Mouse (Mus musculus): ENCODE measurements around the gene Dppa4.

Dppa4 gene

DNA sequence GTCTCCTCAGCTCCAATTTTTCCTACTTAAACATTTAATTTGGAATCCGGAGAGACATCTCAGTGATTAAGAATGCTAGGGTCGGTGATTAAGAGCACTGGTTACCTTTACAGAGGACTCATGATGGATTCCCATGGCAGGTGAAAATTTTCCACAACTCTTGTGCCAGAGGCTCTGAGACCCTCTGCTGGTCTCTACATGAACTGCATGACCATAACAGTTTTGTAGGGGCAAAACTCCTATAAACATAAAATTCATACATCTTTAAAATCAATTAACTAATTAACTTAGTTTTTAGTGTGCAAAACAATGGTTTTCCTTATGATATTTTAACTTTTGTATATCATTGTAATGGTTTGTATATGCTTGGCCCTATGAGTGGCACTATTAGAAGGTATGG is 44.9 kb downstream of the Dppa4 start:
- no peak for DNase-seq

DNA sequence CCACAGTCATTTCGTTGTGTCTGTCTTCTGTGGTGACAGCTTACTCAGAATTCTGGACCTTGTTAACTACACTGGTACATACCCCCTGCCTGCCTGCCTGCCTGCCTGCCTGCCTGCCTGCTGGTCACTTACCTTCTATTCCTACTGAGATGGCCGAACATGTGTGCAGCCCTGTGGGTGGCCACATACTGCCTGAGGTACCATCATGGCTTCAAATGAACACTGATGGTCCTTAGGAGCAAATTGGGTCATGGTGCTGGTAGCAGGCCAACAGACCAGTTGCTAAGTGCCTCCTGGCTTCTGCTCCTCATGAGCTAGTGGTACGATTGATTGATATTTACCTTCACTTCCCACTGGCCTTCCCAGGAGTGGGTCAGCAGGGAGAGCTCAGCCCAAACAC is 48.3 kb downstream of the Dppa4 start:
- no peak for DNase-seq

DNA sequence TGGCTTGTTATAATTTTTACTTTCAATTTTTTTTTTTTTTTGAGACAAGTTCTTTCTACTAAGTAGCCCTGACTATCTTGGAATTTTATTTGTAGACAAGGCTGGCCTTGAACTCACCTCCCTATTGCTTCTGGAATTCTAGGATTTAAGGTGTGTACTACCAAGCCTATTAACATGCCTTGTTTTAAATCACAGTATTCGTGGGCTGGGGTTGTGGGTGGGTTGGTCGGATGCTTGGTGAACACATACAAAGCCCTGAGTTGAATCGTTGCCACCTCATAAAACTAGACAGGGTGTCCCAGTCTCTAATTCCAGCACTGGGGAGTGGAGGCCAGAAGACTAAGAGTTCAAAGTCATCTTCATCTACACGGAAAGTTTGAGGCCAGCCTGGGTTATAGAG is 51.8 kb downstream of the Dppa4 start:
- DNase-seq, result no peak
